Mouse (Mus musculus) stomach, embryonic 15.5 days (tissue): ENCODE data around the gene Lima1. TPM values are rescaled to one million over a fixed set of nuclear protein-coding genes. Genes with fewer than 3 reads are reported as not detected.

Source experiments
- ATAC-seq: fragments of 200-750 bp; cut with Nextera tagmentation; 2 replicates; pipeline ENCODE4 v1.8.0; 2017; ENCODE audit warnings: low read depth, moderate number of reproducible peaks, moderate TSS enrichment; ENCODE audit not compliant: insufficient read depth, low FRiP score
- H3K27ac ChIP-seq: fragments of 300-500 bp; sonication (generic); 2 replicates; pipeline ENCODE4 v1.5.1; 2015; ENCODE audit warnings: mild to moderate bottlenecking, inconsistent platforms
- H3K27me3 ChIP-seq: fragments of 300-500 bp; sonication (generic); replicated peaks from 2 replicates; pipeline ENCODE4 v1.6.1; 2015; ENCODE audit warnings: inconsistent platforms
- H3K36me3 ChIP-seq: fragments of 300-500 bp; sonication (generic); 2 replicates; pipeline ENCODE4 v1.6.1; 2015; ENCODE audit warnings: inconsistent platforms
- H3K4me1 ChIP-seq: fragments of 300-500 bp; sonication (generic); 2 replicates; pipeline ENCODE4 v1.6.1; 2015; ENCODE audit warnings: inconsistent platforms
- H3K4me2 ChIP-seq: fragments of 300-500 bp; sonication (generic); 2 replicates; pipeline ENCODE4 v1.6.1; 2015; ENCODE audit warnings: mild to moderate bottlenecking, inconsistent platforms
- H3K4me3 ChIP-seq: fragments of 300-500 bp; sonication (generic); replicated peaks from 2 replicates; pipeline ENCODE4 v1.5.1; 2015; ENCODE audit warnings: inconsistent platforms
- H3K9ac ChIP-seq: fragments of 300-500 bp; sonication (generic); 2 replicates; pipeline ENCODE4 v1.6.1; 2015; ENCODE audit warnings: inconsistent platforms
- H3K9me3 ChIP-seq: fragments of 300-500 bp; sonication (generic); 2 replicates; pipeline ENCODE4 v1.6.1; 2016; ENCODE audit warnings: inconsistent platforms
- WGBS: fragments of 180-500 bp; shearing (Covaris S2); methylation state at CpG from one replicate; pipeline ENCODE4 v1.1.7; 2015; 5-methylcytosine and 5-hydroxymethylcytosine counted together
- polyA plus RNA-seq: library from polyadenylated mRNA; unstranded; fragments of >200 nt; fragmentation: Nextera tagmentation; extraction: Ambion mirVana; gene quantifications from 2 replicates; pipeline ENCODE4 v1.2.1, GENCODE M21; 2015

Gene Lima1
- polyA plus RNA-seq, 1 experiment from 2014 or later, result 71.2 TPM

DNA sequence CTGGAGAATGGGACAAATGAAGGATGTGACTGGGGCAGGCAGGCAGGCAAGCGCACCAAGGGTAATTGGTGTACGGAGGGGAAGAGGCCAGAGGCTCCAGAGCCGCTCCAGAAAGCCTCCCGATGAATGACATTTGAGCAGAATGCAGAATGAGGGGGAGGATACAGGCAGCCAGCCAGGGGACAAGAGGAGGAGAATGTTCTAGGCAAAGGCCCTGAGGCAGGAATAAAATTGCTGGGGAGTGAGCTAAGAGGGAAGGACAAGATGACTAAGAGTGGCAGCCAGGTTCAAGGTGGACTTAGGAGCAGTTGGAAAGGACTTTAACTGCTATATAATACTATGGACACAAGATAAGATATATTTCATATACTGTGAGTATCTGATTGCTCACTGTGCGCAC, 9.3 kb downstream of the Lima1 start:
- H3K9ac ChIP-seq, result no peak overlapping the region
- H3K36me3 ChIP-seq, result no peaks in the 10 kb centered on the region
- WGBS, result 32% methylated on average over 5 of the region's 5 CpGs
- peak overlapping the region; percentile 22; the same call in 1 of the 2 replicates for H3K4me2 ChIP-seq
- peaks cover 15% of the 10 kb centered on the region for H3K4me1 ChIP-seq
- H3K27me3 ChIP-seq, result no peaks in the 10 kb centered on the region
- H3K9me3 ChIP-seq, result no peaks in the 10 kb centered on the region
- H3K27ac ChIP-seq, result peak overlapping the region; percentile 78
- ATAC-seq, result peak; percentile 24; the same call in 1 of the 2 replicates
- H3K4me3 ChIP-seq, result no peak overlapping the region

- Histone ChIP-seq H3K4me1 (peaks cover 15% of the 10 kb centered on the region), H3K27ac (peak overlapping the region; percentile 78), H3K4me2 (peak overlapping the region; percentile 22; the same call in 1 of the 2 replicates), H3K27me3 (no peaks in the 10 kb centered on the region), H3K9ac (no peak overlapping the region), H3K36me3 (no peaks in the 10 kb centered on the region), H3K4me3 (no peak overlapping the region), H3K9me3 (no peaks in the 10 kb centered on the region)
- ATAC-seq, result peak; percentile 87
- WGBS, result 68% methylated on average over 20 of the region's 20 CpGs
Measured at GRCm38 (mm10) chr15:99865494-99865941, 9.7 kb downstream of the Lima1 start.

- Histone ChIP-seq H3K9me3 (no peaks in the 10 kb centered on the region), H3K27me3 (no peaks in the 10 kb centered on the region), H3K4me2 (no peak overlapping the region), H3K9ac (no peak overlapping the region), H3K4me3 (no peak overlapping the region), H3K36me3 (no peaks in the 10 kb centered on the region), H3K4me1 (peaks cover 15% of the 10 kb centered on the region), H3K27ac (peak overlapping the region; percentile 78; the same call in 1 of the 2 replicates)
- ATAC-seq, result no peak
- WGBS, result 77% methylated on average over 7 of the region's 7 CpGs
Measured at GRCm38 (mm10) chr15:99865046-99865445, 10.2 kb downstream of the Lima1 start.

GRCm38 (mm10) chr15:99863786-99864185, 11.5 kb downstream of the Lima1 start:
- H3K4me2 ChIP-seq, result no peak overlapping the region
- no peak overlapping the region for H3K27ac ChIP-seq
- no peaks in the 10 kb centered on the region for H3K36me3 ChIP-seq
- H3K9ac ChIP-seq, result no peak overlapping the region
- no peaks in the 10 kb centered on the region for H3K27me3 ChIP-seq
- no peak overlapping the region for H3K4me3 ChIP-seq
- H3K4me1 ChIP-seq, result peaks cover 18% of the 10 kb centered on the region
- H3K9me3 ChIP-seq, result no peaks in the 10 kb centered on the region
- WGBS, result 93% methylated on average over 8 of the region's 8 CpGs
- ATAC-seq, result no peak

DNA sequence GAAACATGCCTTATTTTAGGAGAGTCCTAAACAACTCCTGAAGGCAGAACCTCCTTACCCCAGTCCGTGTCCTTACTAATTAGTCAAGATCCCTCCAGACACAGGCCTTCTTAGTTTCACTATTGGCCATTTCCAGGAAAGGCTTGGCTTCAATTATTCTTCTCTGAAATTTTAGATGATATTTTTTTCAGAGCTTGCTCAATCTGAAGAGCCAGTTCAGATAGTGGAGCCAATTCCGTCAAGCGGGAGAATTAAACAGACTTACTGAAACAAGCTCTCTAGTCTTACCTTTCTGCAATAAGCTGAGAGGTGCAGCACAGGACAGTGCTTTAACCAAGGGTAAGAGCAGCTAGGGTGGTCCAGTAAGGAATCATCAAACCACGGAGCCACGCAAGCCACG, 11.9 kb downstream of the Lima1 start:
- no peak for ATAC-seq
- 95% methylated on average over 6 of the region's 6 CpGs for WGBS
- no peaks in the 10 kb centered on the region for H3K27me3 ChIP-seq
- H3K36me3 ChIP-seq, result no peaks in the 10 kb centered on the region
- H3K9me3 ChIP-seq, result no peaks in the 10 kb centered on the region
- peak overlapping the region; percentile 51; the same call in 1 of the 2 replicates for H3K27ac ChIP-seq
- H3K4me3 ChIP-seq, result no peak overlapping the region
- H3K9ac ChIP-seq, result no peak overlapping the region
- no peak overlapping the region for H3K4me2 ChIP-seq
- peaks cover 18% of the 10 kb centered on the region for H3K4me1 ChIP-seq

- WGBS, result 50% methylated on average over 11 of the region's 11 CpGs
- no peak for ATAC-seq
- H3K4me1 ChIP-seq, result peaks cover 18% of the 10 kb centered on the region
- H3K9ac ChIP-seq, result no peak overlapping the region
- no peaks in the 10 kb centered on the region for H3K36me3 ChIP-seq
- peak overlapping the region; percentile 51; the same call in 1 of the 2 replicates for H3K27ac ChIP-seq
- H3K27me3 ChIP-seq, result no peaks in the 10 kb centered on the region
- no peaks in the 10 kb centered on the region for H3K9me3 ChIP-seq
- H3K4me2 ChIP-seq, result peak overlapping the region; percentile 8; the same call in 1 of the 2 replicates
- no peak overlapping the region for H3K4me3 ChIP-seq
Measured at GRCm38 (mm10) chr15:99862473-99862872, 12.8 kb downstream of the Lima1 start.

- H3K4me3 ChIP-seq, result no peak overlapping the region
- ATAC-seq, result no peak
- H3K27ac ChIP-seq, result peak overlapping the region; percentile 68; the same call in 1 of the 2 replicates
- no peaks in the 10 kb centered on the region for H3K36me3 ChIP-seq
- H3K27me3 ChIP-seq, result no peaks in the 10 kb centered on the region
- H3K9me3 ChIP-seq, result no peaks in the 10 kb centered on the region
- peaks cover 14% of the 10 kb centered on the region for H3K4me1 ChIP-seq
- H3K9ac ChIP-seq, result no peak overlapping the region
- H3K4me2 ChIP-seq, result no peak overlapping the region
- 29% methylated on average over 11 of the region's 11 CpGs for WGBS
Measured at GRCm38 (mm10) chr15:99861955-99862354, 13.3 kb downstream of the Lima1 start.

- no peaks in the 10 kb centered on the region for H3K36me3 ChIP-seq
- H3K9ac ChIP-seq, result no peak overlapping the region
- no peak overlapping the region for H3K4me2 ChIP-seq
- peak overlapping the region; percentile 68; the same call in 1 of the 2 replicates for H3K27ac ChIP-seq
- ATAC-seq, result no peak
- H3K9me3 ChIP-seq, result no peaks in the 10 kb centered on the region
- H3K4me1 ChIP-seq, result peaks cover 12% of the 10 kb centered on the region
- H3K4me3 ChIP-seq, result no peak overlapping the region
- H3K27me3 ChIP-seq, result no peaks in the 10 kb centered on the region
- WGBS, result 65% methylated on average over 6 of the region's 6 CpGs
Measured at GRCm38 (mm10) chr15:99861536-99861935, 13.7 kb downstream of the Lima1 start.

GRCm38 (mm10) chr15:99859644-99860392, 15.4 kb downstream of the Lima1 start:
- Histone ChIP-seq H3K9ac (no peak overlapping the region), H3K27me3 (no peaks in the 10 kb centered on the region), H3K9me3 (no peaks in the 10 kb centered on the region), H3K4me1 (peaks cover 3% of the 10 kb centered on the region; the same call in 1 of the 2 replicates), H3K4me2 (no peak overlapping the region), H3K36me3 (no peaks in the 10 kb centered on the region), H3K27ac (no peak overlapping the region), H3K4me3 (no peak overlapping the region)
- ATAC-seq, result no peak
- 59% methylated on average over 9 of the region's 9 CpGs for WGBS

GRCm38 (mm10) chr15:99857479-99857878, 17.8 kb downstream of the Lima1 start:
- WGBS, result 52% methylated on average over 8 of the region's 8 CpGs
- H3K9ac ChIP-seq, result no peak overlapping the region
- H3K36me3 ChIP-seq, result no peaks in the 10 kb centered on the region
- H3K27ac ChIP-seq, result no peak overlapping the region
- no peak overlapping the region for H3K4me2 ChIP-seq
- ATAC-seq, result no peak
- H3K9me3 ChIP-seq, result no peaks in the 10 kb centered on the region
- no peaks in the 10 kb centered on the region for H3K27me3 ChIP-seq
- no peak overlapping the region for H3K4me3 ChIP-seq
- peaks cover 3% of the 10 kb centered on the region; the same call in 1 of the 2 replicates for H3K4me1 ChIP-seq

GRCm38 (mm10) chr15:99855119-99855518, 20.1 kb downstream of the Lima1 start:
- no peak overlapping the region for H3K4me3 ChIP-seq
- H3K4me1 ChIP-seq, result peaks cover 3% of the 10 kb centered on the region; the same call in 1 of the 2 replicates
- H3K9me3 ChIP-seq, result no peaks in the 10 kb centered on the region
- 64% methylated on average over 3 of the region's 3 CpGs for WGBS
- no peaks in the 10 kb centered on the region for H3K36me3 ChIP-seq
- H3K9ac ChIP-seq, result no peak overlapping the region
- no peaks in the 10 kb centered on the region for H3K27me3 ChIP-seq
- no peak overlapping the region for H3K27ac ChIP-seq
- no peak for ATAC-seq
- H3K4me2 ChIP-seq, result no peak overlapping the region

DNA sequence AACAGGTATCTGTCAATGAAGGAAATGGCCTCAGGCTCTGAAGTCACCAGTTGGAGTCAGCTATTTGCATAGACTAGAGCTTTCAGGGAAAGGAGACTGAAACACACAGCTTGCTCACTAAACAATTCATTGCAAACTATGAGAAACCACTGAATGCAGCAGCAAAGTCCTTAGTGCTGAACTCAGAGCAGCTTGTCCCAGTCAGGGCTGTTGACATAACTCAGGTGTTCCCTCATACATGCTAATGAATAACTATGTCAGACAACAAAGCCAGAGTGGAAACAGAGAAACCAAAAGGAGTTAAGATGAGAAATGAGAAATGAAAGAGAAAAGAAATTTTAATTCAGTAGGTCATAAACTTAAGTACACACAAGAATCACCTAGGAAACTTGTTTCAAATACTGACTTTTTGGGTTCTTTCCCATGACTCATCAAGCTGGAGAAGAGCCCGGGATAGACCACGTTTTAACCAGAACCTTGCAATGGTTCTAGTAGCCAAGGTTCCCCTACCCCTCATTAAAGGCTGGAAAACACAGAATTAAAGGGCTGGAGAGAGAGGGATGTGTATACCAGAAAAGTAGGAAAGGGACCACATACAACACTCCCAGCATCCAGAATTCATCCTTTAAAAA, 22.5 kb downstream of the Lima1 start:
- peak overlapping the region; percentile 33; the same call in 1 of the 2 replicates for H3K27ac ChIP-seq
- WGBS, result 71% methylated on average over 2 of the region's 2 CpGs
- peak; percentile 53; the same call in 1 of the 2 replicates for ATAC-seq

More for the DNA sequence above, 22.5 kb downstream of the Lima1 start:
- Histone ChIP-seq H3K4me3 (no peak overlapping the region), H3K36me3 (no peaks in the 10 kb centered on the region), H3K4me1 (peaks cover 8% of the 10 kb centered on the region; the same call in 1 of the 2 replicates), H3K9me3 (no peaks in the 10 kb centered on the region), H3K9ac (no peak overlapping the region), H3K27me3 (no peaks in the 10 kb centered on the region), H3K4me2 (no peak overlapping the region)
